Mouse (Mus musculus): ENCODE data around the gene Dkk3. TPM values are rescaled to one million over a fixed set of nuclear protein-coding genes. Genes with fewer than 3 reads are reported as not detected.

Gene Dkk3
- polyA plus RNA-seq, 1 experiment from 2014 or later = 45.5 TPM

DNA sequence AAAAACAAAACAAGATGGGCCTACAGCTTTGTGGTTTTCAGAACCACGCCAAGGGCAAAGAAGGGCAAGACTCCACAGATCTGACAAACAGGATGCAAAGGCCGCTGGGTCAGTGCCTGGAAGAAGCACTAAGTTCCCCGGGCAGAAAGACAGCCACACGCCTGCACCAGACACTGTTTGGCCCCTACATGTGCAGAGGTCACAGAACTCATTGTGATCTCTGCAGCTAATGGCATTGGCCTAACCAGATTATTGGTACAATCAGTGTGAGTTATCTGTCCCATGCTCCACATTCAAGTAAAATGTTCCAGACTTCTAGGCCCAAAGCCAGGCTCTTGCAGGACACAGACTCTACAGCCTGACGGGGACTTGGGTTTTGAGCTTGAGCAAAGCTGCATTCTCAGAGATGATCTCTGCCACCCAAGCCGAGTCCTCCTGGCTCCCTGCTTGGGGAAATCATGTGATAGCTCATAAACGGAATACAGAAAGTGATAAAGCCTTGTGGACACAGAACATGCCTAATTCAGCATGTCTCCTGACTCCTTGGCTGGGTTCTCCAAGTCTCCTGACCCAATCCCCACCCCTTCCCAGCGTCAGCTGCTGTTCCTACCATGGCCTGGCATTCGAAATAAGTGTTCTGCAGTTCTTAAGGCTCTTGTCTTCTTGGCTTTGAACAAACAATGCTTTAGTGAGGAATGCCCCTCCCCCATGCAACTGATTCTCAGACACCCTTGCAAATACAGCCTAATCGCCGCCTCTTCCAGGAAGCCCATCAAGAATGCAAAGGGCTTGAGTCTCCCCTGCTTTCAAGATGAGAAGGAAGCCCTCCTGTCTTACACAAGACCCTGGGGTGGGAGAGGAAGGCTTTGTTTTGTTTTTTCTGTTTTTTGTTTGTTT lies 20.1 kb downstream of the Dkk3 start:
- H3K27me3 ChIP-seq (ENCODE audit: control insufficient read depth, insufficient read depth, low read depth, low read length) = no peaks in the 10 kb centered on the region
- H3K9ac ChIP-seq (ENCODE audit: low read length) = no peak overlapping the region
- 0 out of 2 replicates have a peak, but pooled peaks cover 3% of the 10 kb centered on the region for H3K4me1 ChIP-seq (replicated peaks; ENCODE audit: control insufficient read depth, insufficient read depth, low read length)
- no peaks in the 10 kb centered on the region for H3K36me3 ChIP-seq (ENCODE audit: control insufficient read depth, insufficient read depth, low read length)
- WGBS = 58% methylated on average over 11 of the region's 11 CpGs
- H3K9me3 ChIP-seq (ENCODE audit: control insufficient read depth, low read length) = no peaks in the 10 kb centered on the region
- H3K27ac ChIP-seq (ENCODE audit: low read length) = peak overlapping the region; percentile 50
- peak; percentile 83 for ATAC-seq (ENCODE audit: low read depth)
- H3K4me2 ChIP-seq (ENCODE audit: low read depth, low read length) = no peak overlapping the region
- no peak overlapping the region for H3K4me3 ChIP-seq (ENCODE audit: low read length)

DNA sequence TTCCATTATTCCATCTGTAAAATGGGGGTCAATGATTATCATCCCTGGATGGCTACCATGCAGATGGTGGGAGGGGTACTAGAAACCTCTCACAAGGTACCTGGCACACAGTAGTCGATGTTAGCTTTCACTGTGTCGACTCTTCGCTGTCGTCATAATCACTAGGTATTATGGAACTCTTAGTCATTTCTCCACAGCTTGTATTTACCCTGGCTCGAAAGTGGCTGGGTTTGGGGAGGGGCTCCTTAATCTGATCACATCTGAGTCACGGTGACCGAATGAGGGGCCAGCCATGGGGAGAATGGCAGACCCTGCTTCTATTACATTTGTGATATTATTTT lies 20.7 kb downstream of the Dkk3 start:
- Histone ChIP-seq H3K36me3 (ENCODE audit: control insufficient read depth, insufficient read depth, low read length) (no peaks in the 10 kb centered on the region), H3K27me3 (ENCODE audit: control insufficient read depth, insufficient read depth, low read depth, low read length) (no peaks in the 10 kb centered on the region), H3K4me2 (ENCODE audit: low read depth, low read length) (no peak overlapping the region), H3K4me3 (ENCODE audit: low read length) (no peak overlapping the region), H3K9ac (ENCODE audit: low read length) (no peak overlapping the region), H3K27ac (ENCODE audit: low read length) (peak overlapping the region; percentile 16; the same call in 1 of the 2 replicates), H3K9me3 (ENCODE audit: control insufficient read depth, low read length) (no peaks in the 10 kb centered on the region), H3K4me1 (replicated peaks; ENCODE audit: control insufficient read depth, insufficient read depth, low read length) (0 out of 2 replicates have a peak, but pooled peaks cover 3% of the 10 kb centered on the region)
- 67% methylated on average over 7 of the region's 7 CpGs for WGBS
- no peak for ATAC-seq (ENCODE audit: low read depth)

DNA sequence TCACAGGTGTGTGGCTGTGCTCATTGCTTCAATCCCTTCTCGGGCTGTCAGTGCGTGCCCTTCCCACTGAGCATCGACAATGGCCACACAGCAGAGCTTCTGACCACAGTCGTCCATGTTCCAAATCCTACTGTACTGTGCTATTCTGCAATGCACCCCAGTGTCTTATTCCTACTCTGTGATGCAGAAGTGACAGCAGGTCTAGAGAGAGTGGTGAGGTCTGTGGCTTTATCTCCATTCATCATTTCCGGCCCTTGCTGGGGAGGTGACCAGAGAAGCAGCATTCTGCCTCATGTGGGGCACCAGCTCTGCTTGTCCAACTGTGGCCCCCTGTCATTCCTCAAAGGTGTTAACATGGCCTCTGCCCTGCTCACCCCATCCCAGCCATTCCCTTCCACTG lies 22.3 kb downstream of the Dkk3 start:
- no peak overlapping the region for H3K4me2 ChIP-seq (ENCODE audit: low read depth, low read length)
- H3K4me3 ChIP-seq (ENCODE audit: low read length) = no peak overlapping the region
- WGBS = 86% methylated on average over 5 of the region's 5 CpGs
- H3K9ac ChIP-seq (ENCODE audit: low read length) = no peak overlapping the region
- no peaks in the 10 kb centered on the region for H3K27me3 ChIP-seq (ENCODE audit: control insufficient read depth, insufficient read depth, low read depth, low read length)
- no peak overlapping the region for H3K27ac ChIP-seq (ENCODE audit: low read length)
- H3K9me3 ChIP-seq (ENCODE audit: control insufficient read depth, low read length) = no peaks in the 10 kb centered on the region
- no peaks in the 10 kb centered on the region for H3K36me3 ChIP-seq (ENCODE audit: control insufficient read depth, insufficient read depth, low read length)
- 0 out of 2 replicates have a peak, but pooled peaks cover 3% of the 10 kb centered on the region for H3K4me1 ChIP-seq (replicated peaks; ENCODE audit: control insufficient read depth, insufficient read depth, low read length)
- no peak for ATAC-seq (ENCODE audit: low read depth)

DNA sequence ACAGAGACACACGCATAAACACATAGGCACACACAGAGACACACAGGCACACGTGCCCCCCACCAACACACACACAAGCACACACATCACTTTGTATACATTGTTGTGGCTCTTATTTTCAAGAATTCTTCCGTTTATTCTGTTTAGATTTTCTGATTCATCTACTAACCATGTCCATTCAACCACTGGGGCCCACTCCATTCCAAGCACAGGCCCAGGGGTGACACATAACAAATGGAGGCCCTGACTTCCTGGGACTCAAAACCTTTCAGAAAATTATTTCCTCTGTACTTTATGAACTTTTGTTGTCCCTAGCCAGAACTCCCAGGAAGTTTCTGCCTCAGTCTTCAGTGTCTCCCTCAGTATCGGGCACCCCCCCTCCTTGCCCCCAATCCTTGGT lies 23.7 kb downstream of the Dkk3 start:
- Histone ChIP-seq H3K4me3 (ENCODE audit: low read length) (no peak overlapping the region), H3K4me1 (replicated peaks; ENCODE audit: control insufficient read depth, insufficient read depth, low read length) (0 out of 2 replicates have a peak, but pooled peaks cover 3% of the 10 kb centered on the region), H3K27me3 (ENCODE audit: control insufficient read depth, insufficient read depth, low read depth, low read length) (no peaks in the 10 kb centered on the region), H3K9me3 (ENCODE audit: control insufficient read depth, low read length) (no peaks in the 10 kb centered on the region), H3K9ac (ENCODE audit: low read length) (no peak overlapping the region), H3K36me3 (ENCODE audit: control insufficient read depth, insufficient read depth, low read length) (no peaks in the 10 kb centered on the region), H3K27ac (ENCODE audit: low read length) (no peak overlapping the region), H3K4me2 (ENCODE audit: low read depth, low read length) (no peak overlapping the region)
- WGBS = 82% methylated on average over 4 of the region's 4 CpGs
- ATAC-seq (ENCODE audit: low read depth) = no peak

DNA sequence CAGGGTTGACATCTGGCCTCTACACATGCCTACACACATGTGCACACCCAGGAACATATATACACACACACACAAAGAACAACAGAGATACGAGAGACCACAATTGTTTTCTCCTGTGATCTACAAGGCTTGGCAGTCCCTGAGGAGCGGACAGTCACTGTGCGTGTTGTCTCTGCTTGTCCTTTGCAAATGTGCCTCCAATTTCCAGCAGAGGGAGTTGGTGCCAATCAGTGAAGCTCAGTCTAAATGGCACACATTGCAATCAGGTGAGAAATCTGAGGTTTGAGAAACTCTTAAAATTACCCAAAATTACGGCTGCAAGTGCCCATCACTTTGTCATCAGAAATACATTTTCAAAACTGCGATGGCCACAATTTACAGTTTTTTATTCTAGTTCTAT lies 25.6 kb downstream of the Dkk3 start:
- 82% methylated on average over 5 of the region's 5 CpGs for WGBS
- Histone ChIP-seq H3K4me2 (ENCODE audit: low read depth, low read length) (no peak overlapping the region), H3K4me3 (ENCODE audit: low read length) (no peak overlapping the region), H3K36me3 (ENCODE audit: control insufficient read depth, insufficient read depth, low read length) (no peaks in the 10 kb centered on the region), H3K4me1 (replicated peaks; ENCODE audit: control insufficient read depth, insufficient read depth, low read length) (no peaks in the 10 kb centered on the region), H3K9me3 (ENCODE audit: control insufficient read depth, low read length) (no peaks in the 10 kb centered on the region), H3K9ac (ENCODE audit: low read length) (no peak overlapping the region), H3K27me3 (ENCODE audit: control insufficient read depth, insufficient read depth, low read depth, low read length) (no peaks in the 10 kb centered on the region), H3K27ac (ENCODE audit: low read length) (no peak overlapping the region)
- ATAC-seq (ENCODE audit: low read depth) = no peak

DNA sequence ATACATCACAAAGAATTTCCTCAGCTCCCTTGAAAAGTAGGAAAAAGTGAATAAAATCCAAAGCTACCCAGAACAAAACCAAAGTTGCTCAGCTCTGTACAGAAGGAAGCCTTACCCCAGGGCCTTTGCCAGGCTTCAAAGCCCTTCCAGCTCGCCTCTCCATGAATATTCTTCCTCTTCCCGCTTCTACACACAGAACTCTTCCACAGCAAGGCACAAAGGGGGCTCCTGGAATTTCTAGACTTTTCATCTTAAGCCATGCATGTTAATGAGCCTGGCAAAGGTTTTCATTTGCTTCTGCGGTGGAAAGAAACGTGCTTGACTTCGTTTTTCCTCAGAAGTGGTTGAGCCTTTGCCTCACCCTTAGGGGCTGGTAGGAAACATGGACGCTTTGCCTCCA lies 26.9 kb downstream of the Dkk3 start:
- Histone ChIP-seq H3K4me3 (ENCODE audit: low read length) (no peak overlapping the region), H3K27me3 (ENCODE audit: control insufficient read depth, insufficient read depth, low read depth, low read length) (no peaks in the 10 kb centered on the region), H3K36me3 (ENCODE audit: control insufficient read depth, insufficient read depth, low read length) (no peaks in the 10 kb centered on the region), H3K9me3 (ENCODE audit: control insufficient read depth, low read length) (no peaks in the 10 kb centered on the region), H3K27ac (ENCODE audit: low read length) (no peak overlapping the region), H3K4me1 (replicated peaks; ENCODE audit: control insufficient read depth, insufficient read depth, low read length) (no peaks in the 10 kb centered on the region), H3K9ac (ENCODE audit: low read length) (no peak overlapping the region), H3K4me2 (ENCODE audit: low read depth, low read length) (no peak overlapping the region)
- ATAC-seq (ENCODE audit: low read depth) = no peak
- WGBS = 71% methylated on average over 6 of the region's 6 CpGs

DNA sequence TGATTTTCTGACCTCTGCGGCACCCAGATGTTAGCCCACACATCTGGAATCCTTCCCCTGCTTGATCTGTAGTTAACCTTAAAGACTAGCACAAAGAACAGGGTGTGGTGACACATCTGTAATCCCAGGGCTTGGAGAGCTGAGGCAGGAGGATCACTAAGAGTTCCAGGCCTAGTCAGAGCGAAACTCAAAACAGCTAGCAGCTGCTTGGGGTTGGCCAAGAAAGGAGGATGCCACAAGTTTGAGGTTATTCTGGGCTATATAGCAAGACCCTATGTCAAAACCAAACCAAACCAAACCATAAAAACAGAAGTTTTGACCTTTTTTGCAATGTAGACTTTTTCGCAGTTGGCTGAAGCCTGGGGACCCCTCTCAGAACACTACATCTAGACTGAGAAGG lies 28.2 kb downstream of the Dkk3 start:
- H3K36me3 ChIP-seq (ENCODE audit: control insufficient read depth, insufficient read depth, low read length) = no peaks in the 10 kb centered on the region
- H3K9me3 ChIP-seq (ENCODE audit: control insufficient read depth, low read length) = no peaks in the 10 kb centered on the region
- H3K4me3 ChIP-seq (ENCODE audit: low read length) = no peak overlapping the region
- H3K4me2 ChIP-seq (ENCODE audit: low read depth, low read length) = no peak overlapping the region
- no peak overlapping the region for H3K27ac ChIP-seq (ENCODE audit: low read length)
- no peaks in the 10 kb centered on the region for H3K27me3 ChIP-seq (ENCODE audit: control insufficient read depth, insufficient read depth, low read depth, low read length)
- no peaks in the 10 kb centered on the region for H3K4me1 ChIP-seq (replicated peaks; ENCODE audit: control insufficient read depth, insufficient read depth, low read length)
- ATAC-seq (ENCODE audit: low read depth) = no peak
- 92% methylated on average over 3 of the region's 3 CpGs for WGBS
- no peak overlapping the region for H3K9ac ChIP-seq (ENCODE audit: low read length)

DNA sequence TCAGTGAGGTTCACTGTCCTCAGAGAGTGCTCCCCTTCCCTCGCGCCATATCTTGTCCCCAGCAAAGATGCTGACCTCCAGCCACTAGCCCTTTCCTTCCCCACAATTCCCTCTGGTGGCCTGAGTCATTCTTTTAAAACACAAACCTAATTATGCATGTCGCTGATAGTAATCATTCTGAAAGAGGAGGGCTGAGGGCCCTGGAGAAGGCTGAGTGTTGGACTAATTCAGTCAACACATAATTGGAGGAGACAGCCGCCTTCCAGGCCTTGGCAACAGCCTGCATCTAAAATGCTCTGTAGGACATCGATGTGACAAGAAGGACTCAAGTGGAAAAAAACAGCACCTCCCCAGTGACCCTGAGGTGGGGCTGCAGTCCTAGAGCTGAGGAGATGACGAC lies 29.0 kb downstream of the Dkk3 start:
- 72% methylated on average over 6 of the region's 6 CpGs for WGBS
- Histone ChIP-seq H3K9me3 (ENCODE audit: control insufficient read depth, low read length) (no peaks in the 10 kb centered on the region), H3K27me3 (ENCODE audit: control insufficient read depth, insufficient read depth, low read depth, low read length) (no peaks in the 10 kb centered on the region), H3K36me3 (ENCODE audit: control insufficient read depth, insufficient read depth, low read length) (no peaks in the 10 kb centered on the region), H3K27ac (ENCODE audit: low read length) (no peak overlapping the region), H3K4me2 (ENCODE audit: low read depth, low read length) (no peak overlapping the region), H3K9ac (ENCODE audit: low read length) (no peak overlapping the region), H3K4me3 (ENCODE audit: low read length) (no peak overlapping the region), H3K4me1 (replicated peaks; ENCODE audit: control insufficient read depth, insufficient read depth, low read length) (no peaks in the 10 kb centered on the region)
- ATAC-seq (ENCODE audit: low read depth) = peak; percentile 19; the same call in 1 of the 2 replicates

DNA sequence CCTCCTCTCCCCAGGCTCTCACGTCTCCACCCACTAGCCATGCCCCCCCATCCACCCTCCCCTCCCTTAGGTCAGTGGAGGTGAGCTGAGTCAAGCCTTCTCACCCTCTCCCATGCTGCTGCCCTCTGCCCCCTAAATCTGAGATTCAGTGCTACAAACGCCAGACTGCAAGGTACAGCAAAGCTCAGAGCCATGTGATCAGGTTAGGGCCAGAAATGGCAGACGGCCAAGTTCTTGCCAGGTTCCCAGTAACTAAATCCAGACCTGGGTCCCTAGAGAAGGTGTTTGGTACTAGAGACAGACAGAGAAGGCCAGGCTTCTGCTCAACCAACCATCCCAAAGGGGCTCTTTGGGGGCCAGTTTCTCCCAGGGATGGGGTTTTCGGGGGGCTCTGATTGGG lies 30.0 kb downstream of the Dkk3 start:
- no peaks in the 10 kb centered on the region for H3K4me1 ChIP-seq (replicated peaks; ENCODE audit: control insufficient read depth, insufficient read depth, low read length)
- H3K36me3 ChIP-seq (ENCODE audit: control insufficient read depth, insufficient read depth, low read length) = no peaks in the 10 kb centered on the region
- no peaks in the 10 kb centered on the region for H3K27me3 ChIP-seq (ENCODE audit: control insufficient read depth, insufficient read depth, low read depth, low read length)
- H3K4me3 ChIP-seq (ENCODE audit: low read length) = no peak overlapping the region
- H3K27ac ChIP-seq (ENCODE audit: low read length) = no peak overlapping the region
- ATAC-seq (ENCODE audit: low read depth) = no peak
- H3K4me2 ChIP-seq (ENCODE audit: low read depth, low read length) = no peak overlapping the region
- WGBS = 69% methylated on average over 4 of the region's 4 CpGs
- no peak overlapping the region for H3K9ac ChIP-seq (ENCODE audit: low read length)
- H3K9me3 ChIP-seq (ENCODE audit: control insufficient read depth, low read length) = no peaks in the 10 kb centered on the region
